Mouse (Mus musculus) brain, adult 10 weeks (tissue): Measurements from ENCODE around the gene Gm4869. TPM values are rescaled to one million over a fixed set of nuclear protein-coding genes. Genes with fewer than 3 reads are reported as not detected.

Source experiments
- polyA plus RNA-seq: library from polyadenylated mRNA; stranded (reverse); fragments of 350-450 nt; fragmentation: Illumina TruSeq; extraction: RNeasy Lipid Tissue Mini Kit (QIAGEN cat#74804); gene quantifications from one replicate; pipeline ENCODE4 v1.2.3, GENCODE M21; 2015; ENCODE audit warnings: low read depth, low replicate concordance

Gene Gm4869
- not detected for polyA plus RNA-seq

DNA sequence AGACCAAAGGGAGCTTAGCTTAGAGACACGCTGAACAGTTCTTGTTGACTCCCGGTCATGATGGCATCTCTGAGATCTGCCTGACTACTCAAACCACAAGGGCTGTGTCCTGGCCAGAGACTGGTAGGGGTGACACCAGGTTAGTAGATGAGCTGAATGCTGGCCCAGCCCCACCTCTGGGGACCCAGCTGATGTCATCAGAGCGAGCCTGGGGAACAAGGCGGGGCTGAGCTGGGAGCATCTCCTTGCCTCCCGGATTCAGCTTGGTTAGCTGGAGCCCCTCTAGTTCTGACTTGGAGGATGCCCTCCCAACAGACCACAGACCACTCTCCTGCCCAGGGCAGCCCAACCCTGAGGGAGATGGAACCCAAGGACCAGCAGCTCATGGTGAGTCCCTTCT lies at the start of gene Gm4869:
Gm4869 (plus strand) TSS at position 301 of the 400 bp plus-strand sequence.

DNA sequence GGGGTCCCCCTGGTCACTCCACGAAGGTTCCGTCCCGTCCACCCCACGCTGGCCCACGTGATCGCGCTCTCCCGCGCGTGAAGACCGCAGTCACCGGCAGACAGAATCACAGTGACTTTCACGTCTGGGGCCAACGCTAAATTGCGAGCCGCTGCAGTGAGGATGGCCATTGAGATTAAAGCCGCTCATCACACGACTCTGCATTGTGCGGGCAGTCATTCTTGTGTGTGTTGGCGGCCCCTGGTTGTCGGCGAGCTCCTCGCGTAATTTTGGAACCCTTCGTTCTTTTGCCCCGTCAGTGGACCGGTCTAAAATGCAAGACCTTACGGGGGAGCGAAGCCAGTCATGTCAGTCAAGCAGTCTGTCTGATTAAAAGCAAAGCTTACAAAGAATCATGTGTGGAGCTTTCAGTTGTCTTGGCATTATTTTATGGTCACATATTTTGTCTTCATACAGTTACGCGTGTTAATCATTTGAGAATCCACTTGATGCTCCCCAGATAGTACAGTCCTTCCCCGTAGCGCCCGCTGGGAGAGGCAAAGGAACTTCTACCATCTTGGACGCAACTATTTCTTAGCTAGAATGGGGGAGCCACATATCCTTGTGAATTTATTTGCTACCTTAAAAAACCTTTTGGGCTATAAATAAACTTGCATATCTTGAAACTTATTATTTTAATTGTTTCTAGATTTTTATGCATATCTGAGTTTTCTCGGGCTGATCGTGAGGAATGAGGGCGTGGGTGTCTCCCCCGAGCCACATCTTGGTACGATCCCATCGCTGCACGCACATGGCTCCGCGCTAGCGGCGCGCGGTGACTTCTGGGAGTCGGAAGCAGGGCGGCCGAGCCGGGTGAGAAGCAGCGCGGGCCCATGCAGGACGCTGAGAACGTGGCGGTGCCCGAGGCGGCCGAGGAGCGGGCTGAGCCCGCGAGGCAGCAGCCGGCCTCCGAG lies 26.7 kb upstream of the Gm4869 start, which contains the start of gene Eif3b:
Eif3b (plus strand) TSS at position 840 of the 953 bp plus-strand sequence.

DNA sequence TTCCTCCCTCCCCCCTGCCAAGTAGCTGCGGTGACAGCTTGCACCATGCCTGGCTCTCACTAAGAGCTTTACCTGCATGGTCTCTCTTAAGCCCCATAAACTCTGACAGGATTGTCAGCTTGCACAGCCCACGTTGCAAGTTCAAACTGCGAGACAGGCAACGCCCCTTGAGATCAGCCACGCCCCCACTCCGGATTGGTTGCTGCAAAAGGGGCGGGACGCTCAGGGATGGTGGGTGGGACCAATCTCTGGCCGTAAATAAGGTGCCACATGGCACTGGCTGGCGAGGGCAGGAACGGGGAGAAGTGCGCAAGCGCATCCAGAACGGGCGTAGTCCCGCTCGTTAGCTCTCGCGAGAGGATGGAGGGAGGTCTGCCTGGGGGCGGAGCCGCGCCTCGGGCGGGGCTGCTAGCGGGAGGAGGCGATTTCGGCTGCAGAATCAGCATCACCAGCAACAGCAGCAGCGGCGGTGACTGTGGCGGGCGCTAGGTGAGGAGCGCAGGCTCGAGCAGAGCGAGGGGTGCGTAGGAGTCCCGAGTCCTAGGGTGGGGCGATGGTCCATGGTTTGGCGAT lies 59.8 kb downstream of the Gm4869 start, which contains the start of gene Chst12:
Chst12 (plus strand) TSS at position 343 of the 573 bp plus-strand sequence.

Other genes starting within 250 kb of the Gm4869 start
- 11.8 TPM for gene Mad1l1, start 124.1 kb upstream of the Gm4869 start, polyA plus RNA-seq
- gene Nudt1, start 124.0 kb upstream of the Gm4869 start, polyA plus RNA-seq: 11.8 TPM
- 16.7 TPM for gene Mrm2, start 113.7 kb upstream of the Gm4869 start, polyA plus RNA-seq
- gene Snx8, start 56.4 kb upstream of the Gm4869 start, polyA plus RNA-seq: 14.8 TPM
- 71.6 TPM for gene Eif3b, start 26.3 kb upstream of the Gm4869 start, polyA plus RNA-seq
- 17.4 TPM for gene Chst12, start 59.9 kb downstream of the Gm4869 start, polyA plus RNA-seq
- gene Grifin, start 119.4 kb downstream of the Gm4869 start, polyA plus RNA-seq: 0.94 TPM
- 20.9 TPM for gene Lfng, start 161.7 kb downstream of the Gm4869 start, polyA plus RNA-seq
- 103 TPM for gene Ttyh3, start 203.4 kb downstream of the Gm4869 start, polyA plus RNA-seq